Mouse (Mus musculus): ENCODE data around the gene 1110012L19Rik.
"Not testable (repeated sequence)": the region's sequence is repeated elsewhere in the genome, so short reads cannot be mapped to it uniquely, and the experiment has no call there.

DNA sequence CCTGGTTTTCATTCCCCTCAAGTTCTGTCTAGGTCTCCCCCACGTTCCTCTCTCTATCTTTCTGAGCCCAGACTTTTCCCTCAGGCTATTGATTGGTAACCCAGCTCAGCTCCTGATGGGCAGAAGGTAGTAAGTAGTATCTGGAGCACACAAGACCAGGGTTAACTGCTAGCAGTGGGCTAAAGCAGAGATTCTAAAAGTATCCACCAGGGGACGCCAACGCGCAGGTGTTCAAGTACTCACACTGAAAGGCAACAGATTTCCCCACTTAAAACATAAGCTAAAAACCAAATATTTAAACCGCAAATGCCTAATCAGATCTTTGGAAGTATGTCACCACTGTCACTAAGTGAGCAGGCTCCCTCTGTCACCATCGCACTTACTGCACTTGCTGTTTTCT, 15.9 kb upstream of the 1110012L19Rik start:
- not testable (repeated sequence) for TF ChIP-seq POLR2A (IDR thresholded peaks at IDR 0.05; ENCODE audit: insufficient read length, low read depth); MYOG (IDR thresholded peaks at IDR 0.05; ENCODE audit: control insufficient read depth in 1 of 3, insufficient read depth in 1 of 3, insufficient read length in 2 of 3, low read depth in 2 of 3); TCF12 (IDR thresholded peaks at IDR 0.05; ENCODE audit: insufficient read depth, poor library complexity, severe bottlenecking); TCF3 (IDR thresholded peaks at IDR 0.05; ENCODE audit: insufficient read length, low read depth); USF1 (IDR thresholded peaks at IDR 0.05; ENCODE audit: low read depth)

All from myocyte (in vitro differentiated cells).